Mouse (Mus musculus) thymus, postnatal 10 days (tissue): Measurements from ENCODE around the gene Ankrd22.

Source experiments
- DNase-seq, 2 experiments: peaks; one replicate each; pipeline ENCODE4 v3.0.0; 2021; ENCODE audit warnings: low spot score in 2 of 2

Ankrd22 gene

GRCm38 (mm10) chr19:34095381-34095780 is 70.5 kb downstream of the Ankrd22 start:
- DNase-seq: no peak

- DNase-seq: no peak
These were observed 76.7 kb downstream of the Ankrd22 start for GRCm38 (mm10) chr19:34089011-34089680.

GRCm38 (mm10) chr19:34078130-34078529 is 87.7 kb downstream of the Ankrd22 start:
- no peak for DNase-seq

GRCm38 (mm10) chr19:34074239-34074638 is 91.6 kb downstream of the Ankrd22 start:
- no peak for DNase-seq
